Mouse (Mus musculus) limb, embryonic 11.5 days (tissue): ENCODE measurements around the gene Tspan5. TPM values are rescaled to one million over a fixed set of nuclear protein-coding genes. Genes with fewer than 3 reads are reported as not detected.

Source experiments
- ATAC-seq: fragments of 200-750 bp; cut with Nextera tagmentation; 2 replicates; pipeline ENCODE4 v1.8.0; 2017; ENCODE audit warnings: low read depth; ENCODE audit not compliant: insufficient number of reproducible peaks, low FRiP score, low TSS enrichment
- DNase-seq: peaks from one replicate; pipeline ENCODE4 v3.0.0-alpha.2; 2015; ENCODE audit warnings: low spot score
- H3K27ac ChIP-seq: fragments of 300-500 bp; sonication (generic); replicated peaks from 2 replicates; pipeline ENCODE4 v1.5.1; 2014; ENCODE audit warnings: low read depth, mild to moderate bottlenecking, low read length
- H3K27me3 ChIP-seq: fragments of 300-500 bp; sonication (generic); 2 replicates; pipeline ENCODE4 v1.6.1; 2014; ENCODE audit warnings: mild to moderate bottlenecking, low read length, mixed read lengths; ENCODE audit not compliant: control insufficient read depth, insufficient read depth
- H3K36me3 ChIP-seq: fragments of 300-500 bp; sonication (generic); 2 replicates; pipeline ENCODE4 v1.6.1; 2014; ENCODE audit warnings: mild to moderate bottlenecking, low read length, moderate library complexity, mixed read lengths; ENCODE audit not compliant: control insufficient read depth, insufficient read depth
- H3K4me1 ChIP-seq: fragments of 300-500 bp; sonication (generic); 2 replicates; pipeline ENCODE4 v1.6.1; 2014; ENCODE audit warnings: low read length, mixed read lengths; ENCODE audit not compliant: control insufficient read depth, insufficient read depth
- H3K4me2 ChIP-seq: fragments of 300-500 bp; sonication (generic); 2 replicates; pipeline ENCODE4 v1.6.1; 2014; ENCODE audit warnings: low read depth, mild to moderate bottlenecking, moderate library complexity; ENCODE audit not compliant: severe bottlenecking
- H3K4me3 ChIP-seq: fragments of 300-500 bp; sonication (generic); 2 replicates; pipeline ENCODE4 v1.5.1; 2014; ENCODE audit warnings: low read depth, low read length
- H3K9ac ChIP-seq: fragments of 300-500 bp; sonication (generic); 2 replicates; pipeline ENCODE4 v1.6.1; 2014; ENCODE audit warnings: mild to moderate bottlenecking, low read length
- H3K9me3 ChIP-seq: fragments of 300-500 bp; sonication (generic); 2 replicates; pipeline ENCODE4 v1.6.1; 2016; ENCODE audit warnings: low read length; ENCODE audit not compliant: control insufficient read depth
- WGBS: fragments of 180-500 bp; shearing (Covaris S2); extraction: QIAGEN DNeasy Blood & Tissue Kit; methylation state at CpG from one replicate; pipeline ENCODE4 v1.1.7; 2014; 5-methylcytosine and 5-hydroxymethylcytosine counted together
- polyA plus RNA-seq: library from polyadenylated mRNA; unstranded; fragments of >200 nt; fragmentation: Nextera tagmentation; extraction: Ambion mirVana; gene quantifications from 2 replicates; pipeline ENCODE4 v1.2.1, GENCODE M21; 2014

The Tspan5 gene
- polyA plus RNA-seq, 1 experiment from 2014 or later: 19.9 TPM

- H3K27ac ChIP-seq: no peak overlapping the region
- no peak overlapping the region for H3K4me3 ChIP-seq
- H3K9me3 ChIP-seq: no peaks in the 10 kb centered on the region
- H3K4me1 ChIP-seq: peaks cover 10% of the 10 kb centered on the region; the same call in 1 of the 2 replicates
- DNase-seq: no peak
- H3K9ac ChIP-seq: no peak overlapping the region
- H3K4me2 ChIP-seq: no peak overlapping the region
- 90% methylated on average over 4 of the region's 4 CpGs for WGBS
- H3K27me3 ChIP-seq: 0 out of 2 replicates have a peak, but pooled peaks cover 2% of the 10 kb centered on the region
- H3K36me3 ChIP-seq: no peaks in the 10 kb centered on the region
- ATAC-seq: no peak
Observed at GRCm38 (mm10) chr3:138739150-138739700, 2.8 kb upstream of the Tspan5 start.

- Histone ChIP-seq H3K27me3 (0 out of 2 replicates have a peak, but pooled peaks cover 2% of the 10 kb centered on the region), H3K4me3 (no peak overlapping the region), H3K4me1 (peaks cover 13% of the 10 kb centered on the region; the same call in 1 of the 2 replicates), H3K36me3 (no peaks in the 10 kb centered on the region), H3K9me3 (no peaks in the 10 kb centered on the region), H3K4me2 (no peak overlapping the region), H3K9ac (no peak overlapping the region), H3K27ac (no peak overlapping the region)
- DNase-seq (no peak), ATAC-seq (no peak)
- WGBS: 82% methylated on average over 3 of the region's 3 CpGs
Observed at GRCm38 (mm10) chr3:138740291-138740690, 1.7 kb upstream of the Tspan5 start.

GRCm38 (mm10) chr3:138740843-138741540 lies 1.0 kb upstream of the Tspan5 start:
- no peak for DNase-seq
- H3K36me3 ChIP-seq: no peaks in the 10 kb centered on the region
- no peak overlapping the region for H3K9ac ChIP-seq
- H3K27me3 ChIP-seq: 0 out of 2 replicates have a peak, but pooled peaks cover 2% of the 10 kb centered on the region
- peaks cover 13% of the 10 kb centered on the region; the same call in 1 of the 2 replicates for H3K4me1 ChIP-seq
- H3K4me2 ChIP-seq: peak overlapping the region; percentile 86
- no peaks in the 10 kb centered on the region for H3K9me3 ChIP-seq
- ATAC-seq: no peak
- 68% methylated on average over 8 of the region's 8 CpGs for WGBS
- H3K4me3 ChIP-seq: no peak overlapping the region
- H3K27ac ChIP-seq: no peak overlapping the region

GRCm38 (mm10) chr3:138742566-138742930 lies 553 bp downstream of the Tspan5 start:
- Histone ChIP-seq H3K4me3 (peak overlapping the region; percentile 72), H3K36me3 (no peaks in the 10 kb centered on the region), H3K4me1 (peaks cover 13% of the 10 kb centered on the region; the same call in 1 of the 2 replicates), H3K9me3 (no peaks in the 10 kb centered on the region), H3K27ac (no peak overlapping the region), H3K9ac (peak overlapping the region; percentile 79), H3K27me3 (0 out of 2 replicates have a peak, but pooled peaks cover 2% of the 10 kb centered on the region), H3K4me2 (peak overlapping the region; percentile 86)
- under 1% methylated on average over 23 of the region's 23 CpGs for WGBS
- 0 out of 2 replicates have a peak, but pooled peaks have one; percentile 18 for ATAC-seq
- peak; percentile 70 for DNase-seq

GRCm38 (mm10) chr3:138743061-138743671 lies 1.2 kb downstream of the Tspan5 start:
- Histone ChIP-seq H3K4me1 (peaks cover 13% of the 10 kb centered on the region; the same call in 1 of the 2 replicates), H3K9ac (peak overlapping the region; percentile 79), H3K4me3 (peak overlapping the region; percentile 72), H3K4me2 (peak overlapping the region; percentile 86), H3K27ac (no peak overlapping the region), H3K36me3 (no peaks in the 10 kb centered on the region), H3K9me3 (no peaks in the 10 kb centered on the region), H3K27me3 (0 out of 2 replicates have a peak, but pooled peaks cover 2% of the 10 kb centered on the region)
- DNase-seq (peak; percentile 78), ATAC-seq (peak; percentile 74; the same call in 1 of the 2 replicates)
- under 1% methylated on average over 33 of the region's 33 CpGs for WGBS

- 21% methylated on average over 8 of the region's 8 CpGs for WGBS
- H3K9ac ChIP-seq: no peak overlapping the region
- H3K9me3 ChIP-seq: no peaks in the 10 kb centered on the region
- H3K27ac ChIP-seq: no peak overlapping the region
- H3K36me3 ChIP-seq: no peaks in the 10 kb centered on the region
- peak overlapping the region; percentile 86 for H3K4me2 ChIP-seq
- 0 out of 2 replicates have a peak, but pooled peaks cover 2% of the 10 kb centered on the region for H3K27me3 ChIP-seq
- H3K4me1 ChIP-seq: peaks cover 13% of the 10 kb centered on the region; the same call in 1 of the 2 replicates
- ATAC-seq: no peak
- DNase-seq: peak; percentile 28
- H3K4me3 ChIP-seq: peak overlapping the region; percentile 72
Observed at GRCm38 (mm10) chr3:138744030-138744774, 2.2 kb downstream of the Tspan5 start.

GRCm38 (mm10) chr3:138745091-138745490 lies 3.1 kb downstream of the Tspan5 start:
- Histone ChIP-seq H3K4me1 (peaks cover 13% of the 10 kb centered on the region; the same call in 1 of the 2 replicates), H3K4me3 (no peak overlapping the region), H3K4me2 (no peak overlapping the region), H3K36me3 (no peaks in the 10 kb centered on the region), H3K27ac (no peak overlapping the region), H3K9me3 (no peaks in the 10 kb centered on the region), H3K27me3 (0 out of 2 replicates have a peak, but pooled peaks cover 2% of the 10 kb centered on the region), H3K9ac (no peak overlapping the region)
- ATAC-seq (no peak), DNase-seq (no peak)
- 85% methylated on average over 11 of the region's 11 CpGs for WGBS

- Histone ChIP-seq H3K4me1 (peaks cover 13% of the 10 kb centered on the region; the same call in 1 of the 2 replicates), H3K9ac (no peak overlapping the region), H3K36me3 (no peaks in the 10 kb centered on the region), H3K4me3 (no peak overlapping the region), H3K27ac (no peak overlapping the region), H3K4me2 (no peak overlapping the region), H3K9me3 (no peaks in the 10 kb centered on the region), H3K27me3 (no peaks in the 10 kb centered on the region)
- 87% methylated on average over 4 of the region's 4 CpGs for WGBS
- DNase-seq (no peak), ATAC-seq (no peak)
Observed at GRCm38 (mm10) chr3:138745596-138745995, 3.6 kb downstream of the Tspan5 start.
